Mouse (Mus musculus): ENCODE data around the gene Swap70.

The Swap70 gene

GRCm38 (mm10) chr7:110237451-110237836, 15.9 kb downstream of the Swap70 start:
- in situ Hi-C loops (cut with MboI; ENCODE audit: low sequenced_read_pairs), result no loop called here

- in situ Hi-C loops (cut with MboI; ENCODE audit: low sequenced_read_pairs), result no loop called here
Observed at GRCm38 (mm10) chr7:110237837-110238451, 16.4 kb downstream of the Swap70 start.

- in situ Hi-C loops (cut with MboI; ENCODE audit: low sequenced_read_pairs), result no loop called here
Observed at GRCm38 (mm10) chr7:110239590-110239989, 18.1 kb downstream of the Swap70 start.

GRCm38 (mm10) chr7:110241472-110242289, 20.2 kb downstream of the Swap70 start:
- in situ Hi-C loops (cut with MboI; ENCODE audit: low sequenced_read_pairs), result no loop called here

GRCm38 (mm10) chr7:110242290-110242581, 20.7 kb downstream of the Swap70 start:
- in situ Hi-C loops (cut with MboI; ENCODE audit: low sequenced_read_pairs), result no loop called here

- in situ Hi-C loops (cut with MboI; ENCODE audit: low sequenced_read_pairs), result no loop called here
Observed at GRCm38 (mm10) chr7:110245128-110245527, 23.6 kb downstream of the Swap70 start.

- in situ Hi-C loops (cut with MboI; ENCODE audit: low sequenced_read_pairs), result no loop called here
Observed at GRCm38 (mm10) chr7:110246526-110246925, 25.0 kb downstream of the Swap70 start.

GRCm38 (mm10) chr7:110247801-110248200, 26.3 kb downstream of the Swap70 start:
- in situ Hi-C loops (cut with MboI; ENCODE audit: low sequenced_read_pairs), result no loop called here

GRCm38 (mm10) chr7:110248677-110249076, 27.2 kb downstream of the Swap70 start:
- in situ Hi-C loops (cut with MboI; ENCODE audit: low sequenced_read_pairs), result no loop called here

GRCm38 (mm10) chr7:110253861-110254260, 32.4 kb downstream of the Swap70 start:
- in situ Hi-C loops (cut with MboI; ENCODE audit: low sequenced_read_pairs), result no loop called here

GRCm38 (mm10) chr7:110254395-110254794, 32.9 kb downstream of the Swap70 start:
- in situ Hi-C loops (cut with MboI; ENCODE audit: low sequenced_read_pairs), result no loop called here

- in situ Hi-C loops (cut with MboI; ENCODE audit: low sequenced_read_pairs), result no loop called here
Observed at GRCm38 (mm10) chr7:110257059-110257458, 35.5 kb downstream of the Swap70 start.

GRCm38 (mm10) chr7:110258196-110258950, 36.9 kb downstream of the Swap70 start:
- in situ Hi-C loops (cut with MboI; ENCODE audit: low sequenced_read_pairs), result no loop called here

- in situ Hi-C loops (cut with MboI; ENCODE audit: low sequenced_read_pairs), result loop anchor here (10.0 kb wide), 1 partner anchor 95 kb away; no protein-coding TSS in a partner anchor
Observed at GRCm38 (mm10) chr7:110259966-110260711, 38.6 kb downstream of the Swap70 start.

- in situ Hi-C loops (cut with MboI; ENCODE audit: low sequenced_read_pairs), result loop anchor here (10.0 kb wide), 1 partner anchor 97 kb away; no protein-coding TSS in a partner anchor
Observed at GRCm38 (mm10) chr7:110261807-110262206, 40.3 kb downstream of the Swap70 start.

- in situ Hi-C loops (cut with MboI; ENCODE audit: low sequenced_read_pairs), result loop anchor here (10.0 kb wide), 1 partner anchor 98 kb away; no protein-coding TSS in a partner anchor
Observed at GRCm38 (mm10) chr7:110262661-110263060, 41.1 kb downstream of the Swap70 start.

GRCm38 (mm10) chr7:110263474-110263873, 42.0 kb downstream of the Swap70 start:
- in situ Hi-C loops (cut with MboI; ENCODE audit: low sequenced_read_pairs), result loop anchor here (10.0 kb wide), 1 partner anchor 99 kb away; no protein-coding TSS in a partner anchor

GRCm38 (mm10) chr7:110265796-110266195, 44.3 kb downstream of the Swap70 start:
- in situ Hi-C loops (cut with MboI; ENCODE audit: low sequenced_read_pairs), result loop anchor here (10.0 kb wide), 1 partner anchor 101 kb away; no protein-coding TSS in a partner anchor

GRCm38 (mm10) chr7:110267014-110267413, 45.5 kb downstream of the Swap70 start:
- in situ Hi-C loops (cut with MboI; ENCODE audit: low sequenced_read_pairs), result loop anchor here (10.0 kb wide), 1 partner anchor 102 kb away; no protein-coding TSS in a partner anchor

- in situ Hi-C loops (cut with MboI; ENCODE audit: low sequenced_read_pairs), result loop anchor here (10.0 kb wide), 1 partner anchor 103 kb away; no protein-coding TSS in a partner anchor
Observed at GRCm38 (mm10) chr7:110267994-110268393, 46.5 kb downstream of the Swap70 start.
